Mouse (Mus musculus): Measurements from ENCODE around the gene Tapbpl. TPM values are rescaled to one million over a fixed set of nuclear protein-coding genes. Genes with fewer than 3 reads are reported as not detected.

Gene Tapbpl
- total RNA-seq, 1 experiment, result 4.2 TPM

GRCm38 (mm10) chr6:125213715-125214114, 17.9 kb downstream of the Tapbpl start:
- in situ Hi-C loops (cut with MboI; ENCODE audit: low sequenced_read_pairs in 2 of 2, unreplicated experiment in 2 of 2), result no loop called here
- Histone ChIP-seq H3K9me3 (ENCODE audit: control insufficient read depth, insufficient read depth, low read depth, low read length) (no peaks in the 10 kb centered on the region), H3K4me1 (ENCODE audit: control insufficient read depth in 2 of 2, insufficient read depth in 2 of 2, low read length in 2 of 2, poor library complexity in 1 of 2) (0 out of 4 replicates have a peak, but pooled peaks cover 0 to 3% of the 10 kb centered on the region in 2 experiments), H3K4me3 (ENCODE audit: insufficient read depth in 1 of 2, low read depth in 1 of 2, low read length in 2 of 2, poor library complexity in 1 of 2, severe bottlenecking in 1 of 2) (no peak overlapping the region), H3K9ac (ENCODE audit: insufficient read depth, low read depth, low read length, poor library complexity, severe bottlenecking) (no peak overlapping the region), H3K36me3 (ENCODE audit: control insufficient read depth, insufficient read depth, low read length, poor library complexity, severe bottlenecking) (no peaks in the 10 kb centered on the region), H3K27ac (ENCODE audit: insufficient read depth, low read depth, low read length, poor library complexity, severe bottlenecking) (no peak overlapping the region)
- DNase-seq (ENCODE audit: low read depth, low spot score), result no peak
- TF ChIP-seq ZNF384 (IDR thresholded peaks at IDR 0.05; ENCODE audit: low read depth, low read length) (no peak), MAFK (IDR thresholded peaks at IDR 0.05; ENCODE audit: insufficient read depth, low read depth, low read length) (no peak), ZC3H11A (IDR thresholded peaks at IDR 0.05; ENCODE audit: borderline replicate concordance, low read depth, low read length) (no peak), HCFC1 (IDR thresholded peaks at IDR 0.05; ENCODE audit: borderline replicate concordance, insufficient read depth, low read length) (no peak), CHD2 (IDR thresholded peaks at IDR 0.05; ENCODE audit: low read depth, low read length) (no peak)

- H3K4me1 ChIP-seq (ENCODE audit: control insufficient read depth in 2 of 2, insufficient read depth in 2 of 2, low read length in 2 of 2, poor library complexity in 1 of 2), result 0 out of 4 replicates have a peak, but pooled peaks cover 0 to 3% of the 10 kb centered on the region in 2 experiments
- no peaks in the 10 kb centered on the region for H3K9me3 ChIP-seq (ENCODE audit: control insufficient read depth, insufficient read depth, low read depth, low read length)
- no peak overlapping the region for H3K27ac ChIP-seq (ENCODE audit: insufficient read depth, low read depth, low read length, poor library complexity, severe bottlenecking)
- H3K9ac ChIP-seq (ENCODE audit: insufficient read depth, low read depth, low read length, poor library complexity, severe bottlenecking), result no peak overlapping the region
- H3K4me3 ChIP-seq (ENCODE audit: insufficient read depth in 1 of 2, low read depth in 1 of 2, low read length in 2 of 2, poor library complexity in 1 of 2, severe bottlenecking in 1 of 2), result no peak overlapping the region
- in situ Hi-C loops (cut with MboI; ENCODE audit: low sequenced_read_pairs in 2 of 2, unreplicated experiment in 2 of 2), result no loop called here
- no peak for DNase-seq (ENCODE audit: low read depth, low spot score)
- H3K36me3 ChIP-seq (ENCODE audit: control insufficient read depth, insufficient read depth, low read length, poor library complexity, severe bottlenecking), result no peaks in the 10 kb centered on the region
- no peak for TF ChIP-seq HCFC1 (IDR thresholded peaks at IDR 0.05; ENCODE audit: borderline replicate concordance, insufficient read depth, low read length)
- no peak for TF ChIP-seq CHD2 (IDR thresholded peaks at IDR 0.05; ENCODE audit: low read depth, low read length)
- TF ChIP-seq MAFK (IDR thresholded peaks at IDR 0.05; ENCODE audit: insufficient read depth, low read depth, low read length), result no peak
- no peak for TF ChIP-seq ZNF384 (IDR thresholded peaks at IDR 0.05; ENCODE audit: low read depth, low read length)
- no peak for TF ChIP-seq ZC3H11A (IDR thresholded peaks at IDR 0.05; ENCODE audit: borderline replicate concordance, low read depth, low read length)
These were observed 18.5 kb downstream of the Tapbpl start for GRCm38 (mm10) chr6:125213129-125213528.

- H3K27ac ChIP-seq (ENCODE audit: insufficient read depth, low read depth, low read length, poor library complexity, severe bottlenecking), result no peak overlapping the region
- TF ChIP-seq CHD2 (IDR thresholded peaks at IDR 0.05; ENCODE audit: low read depth, low read length), result no peak
- TF ChIP-seq ZC3H11A (IDR thresholded peaks at IDR 0.05; ENCODE audit: borderline replicate concordance, low read depth, low read length), result no peak
- TF ChIP-seq HCFC1 (IDR thresholded peaks at IDR 0.05; ENCODE audit: borderline replicate concordance, insufficient read depth, low read length), result no peak
- H3K4me1 ChIP-seq (ENCODE audit: control insufficient read depth in 2 of 2, insufficient read depth in 2 of 2, low read length in 2 of 2, poor library complexity in 1 of 2), result 0 out of 4 replicates have a peak, but pooled peaks cover 0 to 3% of the 10 kb centered on the region in 2 experiments
- DNase-seq (ENCODE audit: low read depth, low spot score), result no peak
- H3K9me3 ChIP-seq (ENCODE audit: control insufficient read depth, insufficient read depth, low read depth, low read length), result no peaks in the 10 kb centered on the region
- H3K4me3 ChIP-seq (ENCODE audit: insufficient read depth in 1 of 2, low read depth in 1 of 2, low read length in 2 of 2, poor library complexity in 1 of 2, severe bottlenecking in 1 of 2), result no peak overlapping the region
- no peaks in the 10 kb centered on the region for H3K36me3 ChIP-seq (ENCODE audit: control insufficient read depth, insufficient read depth, low read length, poor library complexity, severe bottlenecking)
- in situ Hi-C loops (cut with MboI; ENCODE audit: low sequenced_read_pairs in 2 of 2, unreplicated experiment in 2 of 2), result no loop called here
- H3K9ac ChIP-seq (ENCODE audit: insufficient read depth, low read depth, low read length, poor library complexity, severe bottlenecking), result no peak overlapping the region
These were observed 19.0 kb downstream of the Tapbpl start for GRCm38 (mm10) chr6:125212621-125213020.

GRCm38 (mm10) chr6:125210436-125210835, 21.2 kb downstream of the Tapbpl start:
- Histone ChIP-seq H3K4me3 (ENCODE audit: insufficient read depth in 1 of 2, low read depth in 1 of 2, low read length in 2 of 2, poor library complexity in 1 of 2, severe bottlenecking in 1 of 2) (no peak overlapping the region), H3K4me1 (ENCODE audit: control insufficient read depth in 2 of 2, insufficient read depth in 2 of 2, low read length in 2 of 2, poor library complexity in 1 of 2) (peaks cover 0 to 2% of the 10 kb centered on the region in 2 experiments; a peak in 1 of 4 replicates), H3K36me3 (ENCODE audit: control insufficient read depth, insufficient read depth, low read length, poor library complexity, severe bottlenecking) (no peaks in the 10 kb centered on the region), H3K9ac (ENCODE audit: insufficient read depth, low read depth, low read length, poor library complexity, severe bottlenecking) (no peak overlapping the region), H3K27ac (ENCODE audit: insufficient read depth, low read depth, low read length, poor library complexity, severe bottlenecking) (no peak overlapping the region), H3K9me3 (ENCODE audit: control insufficient read depth, insufficient read depth, low read depth, low read length) (no peaks in the 10 kb centered on the region)
- DNase-seq (ENCODE audit: low read depth, low spot score), result no peak
- no peak for TF ChIP-seq MAFK (IDR thresholded peaks at IDR 0.05; ENCODE audit: insufficient read depth, low read depth, low read length)
- TF ChIP-seq CHD2 (IDR thresholded peaks at IDR 0.05; ENCODE audit: low read depth, low read length), result no peak
- no peak for TF ChIP-seq ZC3H11A (IDR thresholded peaks at IDR 0.05; ENCODE audit: borderline replicate concordance, low read depth, low read length)
- TF ChIP-seq ZNF384 (IDR thresholded peaks at IDR 0.05; ENCODE audit: low read depth, low read length), result no peak
- in situ Hi-C loops (cut with MboI; ENCODE audit: low sequenced_read_pairs in 2 of 2, unreplicated experiment in 2 of 2), result no loop called here

GRCm38 (mm10) chr6:125197166-125197565, 34.5 kb downstream of the Tapbpl start:
- Histone ChIP-seq H3K9me3 (ENCODE audit: control insufficient read depth, insufficient read depth, low read depth, low read length) (no peaks in the 10 kb centered on the region), H3K27ac (ENCODE audit: insufficient read depth, low read depth, low read length, poor library complexity, severe bottlenecking) (peak overlapping the region; percentile 98; the same call in 1 of the 2 replicates), H3K9ac (ENCODE audit: insufficient read depth, low read depth, low read length, poor library complexity, severe bottlenecking) (no peak overlapping the region), H3K4me3 (ENCODE audit: insufficient read depth in 1 of 2, low read depth in 1 of 2, low read length in 2 of 2, poor library complexity in 1 of 2, severe bottlenecking in 1 of 2) (no peak overlapping the region), H3K4me1 (ENCODE audit: control insufficient read depth in 2 of 2, insufficient read depth in 2 of 2, low read length in 2 of 2, poor library complexity in 1 of 2) (peaks cover 6 to 12% of the 10 kb centered on the region in 2 experiments), H3K36me3 (ENCODE audit: control insufficient read depth, insufficient read depth, low read length, poor library complexity, severe bottlenecking) (peaks cover 2% of the 10 kb centered on the region)
- TF ChIP-seq MAFK (IDR thresholded peaks at IDR 0.05; ENCODE audit: insufficient read depth, low read depth, low read length), result no peak
- no peak for DNase-seq (ENCODE audit: low read depth, low spot score)
- in situ Hi-C loops (cut with MboI; ENCODE audit: low sequenced_read_pairs in 2 of 2, unreplicated experiment in 2 of 2), result no loop called here
